Mouse (Mus musculus) midbrain, embryonic 12.5 days (tissue): ENCODE measurements around the gene Chat. TPM values are rescaled to one million over a fixed set of nuclear protein-coding genes. Genes with fewer than 3 reads are reported as not detected.

Experiments
- ATAC-seq: fragments of 200-750 bp; cut with Nextera tagmentation; 2 replicates; pipeline ENCODE4 v1.8.0; 2017; ENCODE audit warnings: low read depth, moderate TSS enrichment, moderate library complexity; ENCODE audit not compliant: low FRiP score
- H3K27ac ChIP-seq: fragments of 300-500 bp; sonication (generic); replicated peaks from 2 replicates; pipeline ENCODE4 v1.5.1; 2016; ENCODE audit warnings: mild to moderate bottlenecking
- H3K27me3 ChIP-seq: fragments of 300-500 bp; sonication (generic); 2 replicates; pipeline ENCODE4 v1.6.1; 2016; ENCODE audit warnings: mild to moderate bottlenecking
- H3K36me3 ChIP-seq: fragments of 300-500 bp; sonication (generic); 2 replicates; pipeline ENCODE4 v1.6.1; 2016
- H3K4me1 ChIP-seq: fragments of 300-500 bp; sonication (generic); 2 replicates; pipeline ENCODE4 v1.6.1; 2016
- H3K4me2 ChIP-seq: fragments of 300-500 bp; sonication (generic); replicated peaks from 2 replicates; pipeline ENCODE4 v1.6.1; 2016; ENCODE audit warnings: mild to moderate bottlenecking, moderate library complexity
- H3K4me3 ChIP-seq: fragments of 300-500 bp; sonication (generic); 2 replicates; pipeline ENCODE4 v1.5.1; 2016; ENCODE audit warnings: mild to moderate bottlenecking
- H3K9ac ChIP-seq: fragments of 300-500 bp; sonication (generic); replicated peaks from 2 replicates; pipeline ENCODE4 v1.6.1; 2016; ENCODE audit warnings: mild to moderate bottlenecking, moderate library complexity
- H3K9me3 ChIP-seq: fragments of 300-500 bp; sonication (generic); 2 replicates; pipeline ENCODE4 v1.6.1; 2016; ENCODE audit warnings: mild to moderate bottlenecking
- WGBS: fragments of 180-500 bp; shearing (Covaris S2); methylation state at CpG from one replicate; pipeline ENCODE4 v1.1.7; 2016; 5-methylcytosine and 5-hydroxymethylcytosine counted together
- polyA plus RNA-seq: library from polyadenylated mRNA; unstranded; fragments of >200 nt; fragmentation: Nextera tagmentation; extraction: Ambion mirVana; gene quantifications from 2 replicates; pipeline ENCODE4 v1.2.1, GENCODE M21; 2016

Chat gene
- polyA plus RNA-seq, 1 experiment from 2014 or later, result 0.19 TPM

DNA sequence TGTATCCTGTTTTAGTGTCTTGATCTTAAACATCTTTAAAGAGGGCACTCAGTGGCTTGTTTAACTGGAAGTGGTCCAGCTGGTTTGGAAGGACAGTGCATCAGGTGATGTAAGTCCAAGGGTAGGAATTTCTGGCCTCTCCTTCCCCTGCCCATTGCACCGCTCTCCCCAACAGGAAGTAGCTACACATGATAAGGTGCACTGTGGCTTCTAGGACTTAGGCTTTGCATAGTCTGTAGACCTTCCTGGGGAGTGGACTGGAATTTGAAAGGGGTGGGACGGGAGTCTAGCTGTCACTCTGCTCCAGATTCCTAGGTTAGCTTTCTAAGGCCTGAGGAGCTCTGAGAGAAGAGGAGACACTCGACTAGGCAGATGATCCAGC, 85.7 kb downstream of the Chat start:
- Histone ChIP-seq H3K4me3 (no peak overlapping the region), H3K27ac (no peak overlapping the region), H3K4me2 (peak overlapping the region; percentile 36; the same call in 1 of the 2 replicates), H3K27me3 (peaks cover 14% of the 10 kb centered on the region), H3K9ac (no peak overlapping the region), H3K9me3 (no peaks in the 10 kb centered on the region), H3K4me1 (peaks cover 20% of the 10 kb centered on the region), H3K36me3 (no peaks in the 10 kb centered on the region)
- no peak for ATAC-seq
- WGBS, result 50% methylated on average over 3 of the region's 3 CpGs

DNA sequence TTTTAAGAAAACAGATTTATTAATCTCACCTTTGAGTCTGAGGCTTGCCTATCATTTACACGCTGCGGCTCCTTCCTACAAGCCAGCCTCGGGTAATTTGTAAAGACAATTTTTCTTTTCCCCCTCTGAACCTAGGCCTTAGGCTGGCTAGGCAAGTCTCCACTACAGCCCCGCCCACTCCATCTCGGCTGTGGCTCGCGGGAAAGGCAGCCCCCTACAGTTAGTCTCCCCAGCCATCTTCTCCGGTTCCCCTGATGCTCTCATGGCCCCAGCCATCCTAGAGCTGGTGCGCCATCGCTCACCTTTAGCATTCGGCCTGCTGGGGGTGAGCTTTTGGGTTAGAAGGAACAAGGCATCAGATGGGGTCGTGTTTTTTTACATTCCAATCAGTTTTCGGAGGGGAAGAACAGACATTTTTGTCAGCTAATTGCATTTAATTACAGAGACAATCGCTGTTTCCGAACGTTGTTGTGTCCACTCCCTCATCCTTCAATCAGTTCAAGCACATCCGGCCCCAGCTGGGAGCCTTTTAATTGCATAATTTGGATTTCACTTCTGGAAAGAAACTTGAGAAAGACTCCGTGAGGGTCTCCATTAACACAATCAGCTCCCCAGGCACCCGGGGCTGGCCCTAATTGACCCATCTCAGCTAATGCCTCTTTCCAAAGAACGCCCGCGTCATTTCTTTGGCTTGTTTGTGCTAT, 86.2 kb downstream of the Chat start:
- 13% methylated on average over 22 of the region's 22 CpGs for WGBS
- no peak for ATAC-seq
- peak overlapping the region; percentile 36 for H3K4me2 ChIP-seq

DNA sequence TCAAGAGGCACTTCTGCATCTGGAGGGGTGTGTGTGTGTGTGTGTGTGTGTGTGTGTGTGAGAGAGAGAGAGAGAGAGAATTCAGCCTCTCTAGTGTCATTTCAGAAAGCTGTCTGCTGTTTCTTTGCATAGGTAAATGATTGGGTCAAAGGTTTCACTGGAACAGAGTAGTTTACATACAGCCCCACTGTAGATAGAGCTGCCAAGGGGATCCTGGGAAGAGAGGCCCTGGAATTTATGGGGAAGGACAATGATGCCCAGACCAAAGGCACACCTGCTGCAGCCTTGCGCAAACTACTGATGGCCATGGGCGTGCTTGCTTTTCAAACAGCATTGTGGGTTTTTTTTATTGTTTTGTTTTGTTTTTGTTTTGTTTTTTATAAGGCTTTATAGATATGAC, 93.3 kb downstream of the Chat start:
- no peak overlapping the region for H3K27ac ChIP-seq
- no peak for ATAC-seq
- no peaks in the 10 kb centered on the region for H3K9me3 ChIP-seq
- H3K27me3 ChIP-seq, result no peaks in the 10 kb centered on the region
- no peak overlapping the region for H3K4me2 ChIP-seq
- H3K36me3 ChIP-seq, result no peaks in the 10 kb centered on the region
- 89% methylated on average over 2 of the region's 2 CpGs for WGBS
- no peaks in the 10 kb centered on the region for H3K4me1 ChIP-seq
- no peak overlapping the region for H3K4me3 ChIP-seq
- H3K9ac ChIP-seq, result no peak overlapping the region

More for the DNA sequence above, 86.2 kb downstream of the Chat start:
- H3K4me3 ChIP-seq, result no peak overlapping the region
- H3K9me3 ChIP-seq, result no peaks in the 10 kb centered on the region
- H3K9ac ChIP-seq, result no peak overlapping the region
- H3K4me1 ChIP-seq, result peaks cover 20% of the 10 kb centered on the region
- peaks cover 14% of the 10 kb centered on the region for H3K27me3 ChIP-seq
- H3K27ac ChIP-seq, result no peak overlapping the region
- no peaks in the 10 kb centered on the region for H3K36me3 ChIP-seq

DNA sequence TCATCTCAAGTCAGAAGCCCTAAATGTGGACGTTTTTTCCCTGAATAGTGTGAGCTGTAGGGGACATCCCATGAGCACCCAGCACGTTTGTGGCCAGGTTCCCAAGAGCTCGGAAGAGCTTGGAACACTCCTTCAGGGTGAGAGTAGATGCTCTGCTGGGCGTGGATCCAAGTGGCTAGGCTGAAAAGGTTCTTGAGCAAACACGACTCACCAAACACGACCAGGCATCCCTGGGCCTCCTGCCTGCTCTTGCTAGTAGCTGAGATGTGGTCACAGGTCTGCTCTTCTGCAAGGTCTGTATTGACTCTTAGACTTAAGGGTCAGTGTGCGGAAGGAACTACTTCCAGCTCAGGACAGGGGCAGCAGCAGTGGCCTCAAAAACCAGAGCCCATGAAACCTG, 96.0 kb downstream of the Chat start:
- no peaks in the 10 kb centered on the region for H3K36me3 ChIP-seq
- no peaks in the 10 kb centered on the region for H3K4me1 ChIP-seq
- no peak overlapping the region for H3K4me3 ChIP-seq
- no peak overlapping the region for H3K9ac ChIP-seq
- ATAC-seq, result no peak
- 79% methylated on average over 7 of the region's 7 CpGs for WGBS
- H3K4me2 ChIP-seq, result no peak overlapping the region
- no peaks in the 10 kb centered on the region for H3K9me3 ChIP-seq
- H3K27me3 ChIP-seq, result no peaks in the 10 kb centered on the region
- H3K27ac ChIP-seq, result no peak overlapping the region

DNA sequence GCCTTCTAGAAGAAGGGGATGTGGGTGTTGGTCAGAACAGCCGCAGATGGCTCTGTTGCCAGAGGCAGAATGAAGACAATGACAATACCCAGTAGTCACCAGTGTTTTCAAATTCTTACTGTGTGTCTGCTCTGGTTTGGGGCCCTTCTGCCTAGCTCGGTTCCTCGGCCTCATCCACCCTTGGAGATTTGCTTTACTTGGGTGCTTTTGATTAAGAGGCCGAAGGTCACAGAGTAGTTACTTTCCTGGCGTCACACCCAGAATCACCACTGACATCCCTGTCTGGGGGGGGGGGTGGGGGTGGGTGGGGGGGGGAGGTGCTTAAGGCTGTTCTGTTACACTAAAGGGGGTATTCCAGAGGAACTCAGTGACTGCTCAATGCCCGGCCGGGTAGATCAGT, 101.4 kb downstream of the Chat start:
- ATAC-seq, result no peak

More for the DNA sequence above, 101.4 kb downstream of the Chat start:
- Histone ChIP-seq H3K9me3 (no peaks in the 10 kb centered on the region), H3K4me1 (no peaks in the 10 kb centered on the region), H3K36me3 (no peaks in the 10 kb centered on the region), H3K9ac (no peak overlapping the region), H3K4me3 (no peak overlapping the region), H3K27me3 (no peaks in the 10 kb centered on the region), H3K4me2 (no peak overlapping the region), H3K27ac (no peak overlapping the region)
- WGBS, result 55% methylated on average over 7 of the region's 7 CpGs

Other genes with a start within 250 kb of the Chat start
- gene Ogdhl, start 144.0 kb downstream of the Chat start, polyA plus RNA-seq, result 19.9 and 22.6 TPM in 2 replicates
- gene 1700024G13Rik, start 77.6 kb downstream of the Chat start, polyA plus RNA-seq, result not detected in 2 replicates
- 0.73 and 1.5 TPM in 2 replicates for gene Slc18a3, start 1.1 kb downstream of the Chat start, polyA plus RNA-seq
- 28.6 and 35.6 TPM in 2 replicates for gene Ercc6, start 47.5 kb upstream of the Chat start, polyA plus RNA-seq
- 9.8 and 11.1 TPM in 2 replicates for gene Prrxl1, start 133.4 kb upstream of the Chat start, polyA plus RNA-seq
- gene 3425401B19Rik, start 219.3 kb upstream of the Chat start, polyA plus RNA-seq, result 0.06 and 0.07 TPM in 2 replicates